Mouse (Mus musculus): ENCODE results near the gene 4930562C15Rik.
"Not testable (repeated sequence)": the region's sequence is repeated elsewhere in the genome, so short reads cannot be mapped to it uniquely, and the experiment has no call there.

Gene 4930562C15Rik

GRCm38 (mm10) chr16:4835191-4835590 is at the start of gene 4930562C15Rik:
Gene 4930562C15Rik (plus strand): TSS chr16:4835416.
- DNase-seq, result peak; percentile 76

GRCm38 (mm10) chr16:4785706-4786105 is 49.5 kb upstream of the 4930562C15Rik start:
- peak; percentile 79 for DNase-seq

- DNase-seq, result no peak
Measured at GRCm38 (mm10) chr16:4788176-4788575, 47.0 kb upstream of the 4930562C15Rik start.

- DNase-seq, result no peak
Measured at GRCm38 (mm10) chr16:4789311-4789768, 45.9 kb upstream of the 4930562C15Rik start.

GRCm38 (mm10) chr16:4789810-4790559 is 45.2 kb upstream of the 4930562C15Rik start, which contains the start of gene Cdip1:
Gene Cdip1 (minus strand): TSS chr16:4790292.
- DNase-seq, result peak; percentile 99

- no peak for DNase-seq
Measured at GRCm38 (mm10) chr16:4791332-4791731, 43.9 kb upstream of the 4930562C15Rik start.

GRCm38 (mm10) chr16:4796631-4797030 is 38.6 kb upstream of the 4930562C15Rik start:
- peak; percentile 79 for DNase-seq

- DNase-seq, result peak; percentile 55
Measured at GRCm38 (mm10) chr16:4818349-4818748, 16.9 kb upstream of the 4930562C15Rik start.

- not testable (repeated sequence) for DNase-seq
Measured at GRCm38 (mm10) chr16:4824466-4824865, 10.8 kb upstream of the 4930562C15Rik start.

- peak; percentile 4 for DNase-seq
Measured at GRCm38 (mm10) chr16:4827639-4828038, 7.6 kb upstream of the 4930562C15Rik start.

GRCm38 (mm10) chr16:4829271-4829900 is 5.8 kb upstream of the 4930562C15Rik start:
- DNase-seq, result peak; percentile 13

- peak; percentile 58 for DNase-seq
Measured at GRCm38 (mm10) chr16:4831650-4832419, 3.4 kb upstream of the 4930562C15Rik start.

- DNase-seq, result peak; percentile 75
Measured at GRCm38 (mm10) chr16:4833858-4834257, 1.4 kb upstream of the 4930562C15Rik start.

- no peak for DNase-seq
Measured at GRCm38 (mm10) chr16:4837631-4838030, 2.4 kb downstream of the 4930562C15Rik start.

GRCm38 (mm10) chr16:4839552-4839951 is 4.3 kb downstream of the 4930562C15Rik start:
- peak; percentile 94 for DNase-seq

GRCm38 (mm10) chr16:4840231-4840630 is 5.0 kb downstream of the 4930562C15Rik start:
- DNase-seq, result peak; percentile 91

- no peak for DNase-seq
Measured at GRCm38 (mm10) chr16:4847041-4847440, 11.8 kb downstream of the 4930562C15Rik start.

GRCm38 (mm10) chr16:4848090-4848489 is 12.9 kb downstream of the 4930562C15Rik start:
- DNase-seq, result no peak

GRCm38 (mm10) chr16:4850361-4850760 is 15.1 kb downstream of the 4930562C15Rik start:
- peak; percentile 95 for DNase-seq

- peak; percentile 89 for DNase-seq
Measured at GRCm38 (mm10) chr16:4850938-4851628, 15.9 kb downstream of the 4930562C15Rik start.

GRCm38 (mm10) chr16:4855046-4855650 is 19.9 kb downstream of the 4930562C15Rik start:
- DNase-seq, result peak; percentile 79

- peak; percentile 93 for DNase-seq
Measured at GRCm38 (mm10) chr16:4861392-4861791, 26.2 kb downstream of the 4930562C15Rik start.
